Mouse (Mus musculus) naive thymus-derived CD4-positive, alpha-beta T cell, adult 2 months (primary cell): ENCODE data around the gene Lbr.

Experiments used
- DNase-seq: peaks from one replicate; pipeline ENCODE4 v3.0.0-alpha.2; 2011; ENCODE audit warnings: low read depth

The Lbr gene

DNA sequence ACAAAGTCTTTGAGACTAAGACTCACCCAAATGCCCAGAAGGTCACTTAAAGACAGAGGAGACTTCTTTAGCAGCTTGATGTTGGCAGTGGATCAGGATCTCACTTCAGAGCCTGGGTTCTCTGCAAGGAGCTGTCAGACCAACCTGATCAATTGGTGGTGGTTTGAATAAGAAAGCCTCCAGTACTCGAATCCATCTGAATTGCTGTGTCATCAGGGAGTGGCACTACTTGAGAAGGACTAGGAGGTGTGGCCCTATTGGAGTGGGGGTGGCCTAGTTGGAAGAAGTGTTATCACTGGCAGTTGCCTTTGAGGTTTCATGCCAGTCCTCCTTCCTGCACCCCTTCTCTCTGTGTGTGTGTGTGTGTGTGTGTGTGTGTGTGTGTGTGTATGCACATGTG lies 66.3 kb downstream of the Lbr start:
- no peak for DNase-seq

DNA sequence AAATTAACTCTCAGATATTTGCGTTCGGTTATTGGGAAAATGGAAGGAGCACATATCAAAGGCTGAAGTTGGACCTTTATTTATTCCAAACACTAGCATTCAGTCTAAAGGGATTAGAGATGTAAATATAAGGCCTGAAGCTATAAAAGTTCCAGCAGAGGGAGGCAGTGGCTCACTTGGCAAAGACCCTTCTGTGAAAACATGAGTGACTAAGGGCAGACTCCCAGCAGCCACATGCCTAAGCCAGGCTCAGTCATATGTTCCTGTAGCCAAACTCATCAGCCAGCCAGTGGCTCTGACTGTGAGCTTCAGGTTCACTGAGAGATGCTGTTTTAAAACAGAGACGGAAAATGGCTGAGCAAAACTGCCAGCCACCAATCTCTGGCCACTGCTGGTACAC lies 71.0 kb downstream of the Lbr start:
- no peak for DNase-seq

GRCm38 (mm10) chr1:181769392-181769791 lies 73.5 kb downstream of the Lbr start:
- DNase-seq: peak; percentile 7
